Mouse (Mus musculus): Measurements from ENCODE around the gene 1700025B11Rik. TPM values are rescaled to one million over a fixed set of nuclear protein-coding genes. Genes with fewer than 3 reads are reported as not detected.
"Not testable (repeated sequence)": the region's sequence is repeated elsewhere in the genome, so short reads cannot be mapped to it uniquely, and the experiment has no call there.

The 1700025B11Rik gene
- polyA plus RNA-seq, 1 experiment from 2014 or later, result not detected

DNA sequence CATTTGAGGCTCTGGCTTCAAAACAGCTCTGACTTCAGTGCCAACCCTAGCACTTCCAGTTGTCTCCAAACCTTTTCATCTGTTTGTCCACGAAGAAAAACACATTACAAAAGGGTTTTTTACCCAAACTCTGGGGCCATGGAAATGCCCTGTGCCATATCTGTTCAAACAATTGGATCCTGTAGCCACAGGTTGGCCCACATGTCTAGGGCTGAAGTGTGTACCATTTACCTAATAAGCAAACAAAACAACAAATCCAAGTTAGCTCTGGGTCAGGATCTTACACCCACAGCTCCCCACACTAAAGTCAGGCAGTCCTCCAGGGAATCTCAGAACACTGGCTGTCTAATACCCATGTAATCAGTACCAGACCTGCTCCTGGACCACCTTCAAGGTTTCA is 22.5 kb downstream of the 1700025B11Rik start:
- H3K9ac ChIP-seq; H3K4me1 ChIP-seq; H3K4me2 ChIP-seq (replicated peaks); H3K4me3 ChIP-seq; H3K27ac ChIP-seq; H3K9me3 ChIP-seq; H3K36me3 ChIP-seq; H3K27me3 ChIP-seq; ATAC-seq (ENCODE audit: low FRiP score, low read depth): not testable (repeated sequence)
- WGBS, result 43% methylated on average over 1 of the region's 1 CpGs

DNA sequence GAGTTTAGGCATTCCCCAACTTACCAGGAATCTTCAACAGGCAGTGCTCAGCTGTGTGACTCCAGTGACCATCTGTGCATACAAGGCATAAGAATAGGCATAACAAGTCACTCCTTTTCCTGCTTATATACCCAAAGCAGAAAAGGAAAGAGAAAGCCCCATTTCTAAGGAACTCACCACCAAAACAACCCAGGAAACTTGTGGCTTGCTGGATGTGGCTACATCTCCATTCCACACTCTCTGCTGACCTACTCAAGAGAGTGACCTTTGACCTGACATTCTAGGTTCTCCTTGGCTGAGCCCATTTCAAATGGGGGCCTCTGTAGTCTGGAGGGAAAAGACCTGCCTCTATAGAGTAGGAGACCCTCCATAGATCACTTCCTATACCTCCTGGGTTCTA is 28.5 kb downstream of the 1700025B11Rik start, which contains the start of gene Apol7c:
Gene Apol7c, minus strand, starts transcription at position 101 of the 400 bp plus-strand sequence.
- Histone ChIP-seq H3K36me3 (no peaks in the 10 kb centered on the region), H3K27me3 (no peaks in the 10 kb centered on the region), H3K4me2 (replicated peaks) (no peak within 1 kb of the TSS), H3K4me3 (no peak within 1 kb of the TSS), H3K9ac (no peak within 1 kb of the TSS), H3K9me3 (no peaks in the 10 kb centered on the region), H3K4me1 (no peaks in the 10 kb centered on the region), H3K27ac (no peak within 1 kb of the TSS)
- ATAC-seq (ENCODE audit: low FRiP score, low read depth), result no peak

GRCm38 (mm10) chr15:77523186-77523843 is 38.4 kb downstream of the 1700025B11Rik start:
- not testable (repeated sequence) for H3K9ac ChIP-seq; H3K36me3 ChIP-seq; H3K9me3 ChIP-seq; H3K4me2 ChIP-seq (replicated peaks); ATAC-seq (ENCODE audit: low FRiP score, low read depth); H3K27ac ChIP-seq; H3K27me3 ChIP-seq; H3K4me3 ChIP-seq; H3K4me1 ChIP-seq
- WGBS, result 10% methylated on average over 6 of the region's 6 CpGs

GRCm38 (mm10) chr15:77520596-77520995 is 41.1 kb downstream of the 1700025B11Rik start:
- not testable (repeated sequence) for H3K36me3 ChIP-seq; H3K27ac ChIP-seq; H3K9me3 ChIP-seq; H3K4me1 ChIP-seq; H3K4me2 ChIP-seq (replicated peaks); H3K9ac ChIP-seq; H3K4me3 ChIP-seq; H3K27me3 ChIP-seq; ATAC-seq (ENCODE audit: low FRiP score, low read depth)
- 74% methylated on average over 4 of the region's 4 CpGs for WGBS

Other genes starting within 250 kb of the 1700025B11Rik start
- not detected in 2 replicates for gene Apol7a, start 162.8 kb downstream of the 1700025B11Rik start, polyA plus RNA-seq (2015; fragmentation: Nextera tagmentation; extraction: Ambion mirVana)
- gene Apol9a, start 150.8 kb downstream of the 1700025B11Rik start, polyA plus RNA-seq (2015; fragmentation: Nextera tagmentation; extraction: Ambion mirVana), result not detected in 2 replicates
- 0.13 TPM in 1 of 2 replicates, not detected in the other for gene Apol7b, start 114.4 kb downstream of the 1700025B11Rik start, polyA plus RNA-seq (2015; fragmentation: Nextera tagmentation; extraction: Ambion mirVana)
- not detected in 2 replicates for gene Apol10a, start 84.8 kb downstream of the 1700025B11Rik start, polyA plus RNA-seq (2015; fragmentation: Nextera tagmentation; extraction: Ambion mirVana)
- gene Apol11a, start 53.6 kb downstream of the 1700025B11Rik start, polyA plus RNA-seq (2015; fragmentation: Nextera tagmentation; extraction: Ambion mirVana), result not detected in 2 replicates
- gene Apol7c, start 28.6 kb downstream of the 1700025B11Rik start, polyA plus RNA-seq (2015; fragmentation: Nextera tagmentation; extraction: Ambion mirVana), result not detected in 2 replicates
- gene Apol10b, start 34.2 kb upstream of the 1700025B11Rik start, polyA plus RNA-seq (2015; fragmentation: Nextera tagmentation; extraction: Ambion mirVana), result 0.08 and 0.18 TPM in 2 replicates
- not detected in 2 replicates for gene Gm36245, start 37.4 kb upstream of the 1700025B11Rik start, polyA plus RNA-seq (2015; fragmentation: Nextera tagmentation; extraction: Ambion mirVana)
- 0.08 TPM in 1 of 2 replicates, not detected in the other for gene Apol11b, start 81.4 kb upstream of the 1700025B11Rik start, polyA plus RNA-seq (2015; fragmentation: Nextera tagmentation; extraction: Ambion mirVana)
- 0.11 TPM in 1 of 2 replicates, not detected in the other for gene Apol7e, start 137.0 kb upstream of the 1700025B11Rik start, polyA plus RNA-seq (2015; fragmentation: Nextera tagmentation; extraction: Ambion mirVana)
- not detected in 2 replicates for gene Apol9b, start 167.1 kb upstream of the 1700025B11Rik start, polyA plus RNA-seq (2015; fragmentation: Nextera tagmentation; extraction: Ambion mirVana)
- 0.18 TPM in 1 of 2 replicates, not detected in the other for gene Apol8, start 195.1 kb upstream of the 1700025B11Rik start, polyA plus RNA-seq (2015; fragmentation: Nextera tagmentation; extraction: Ambion mirVana)